Mouse (Mus musculus) small intestine, adult 2 months (tissue): ENCODE results near the gene Naa60. TPM values are rescaled to one million over a fixed set of nuclear protein-coding genes. Genes with fewer than 3 reads are reported as not detected.

Source experiments
- H3K27ac ChIP-seq: fragments of 200-500 bp; 2 replicates; pipeline ENCODE4 v1.5.1; 2012; ENCODE audit warnings: low read depth, low read length, control low read depth, inconsistent platforms; ENCODE audit not compliant: insufficient read depth
- H3K27me3 ChIP-seq: fragments of 200-500 bp; 2 replicates; pipeline ENCODE4 v1.6.1; 2012; ENCODE audit warnings: mild to moderate bottlenecking, moderate library complexity, low read length, inconsistent platforms; ENCODE audit not compliant: control insufficient read depth, insufficient read depth
- H3K36me3 ChIP-seq: fragments of 200-500 bp; 2 replicates; pipeline ENCODE4 v1.6.1; 2012; ENCODE audit warnings: mild to moderate bottlenecking, low read length, control low read depth, inconsistent platforms; ENCODE audit not compliant: control insufficient read depth, insufficient read depth
- H3K4me1 ChIP-seq: fragments of 200-500 bp; 2 replicates; pipeline ENCODE4 v1.6.1; 2012; ENCODE audit warnings: low read length, inconsistent platforms, mixed read lengths; ENCODE audit not compliant: control insufficient read depth, insufficient read depth, insufficient read length
- H3K4me3 ChIP-seq: fragments of 200-500 bp; 2 replicates; pipeline ENCODE4 v1.5.1; 2012; ENCODE audit warnings: low read depth, mild to moderate bottlenecking, control low read depth, inconsistent platforms, low read length, moderate library complexity
- CTCF ChIP-seq: fragments of 200-500 bp; IDR thresholded peaks from 2 replicates; pipeline ENCODE4 v1.5.1; 2012; ENCODE audit warnings: low read depth, mild to moderate bottlenecking, control low read depth, inconsistent platforms, low read length, moderate library complexity, mixed read lengths; ENCODE audit not compliant: insufficient replicate concordance, insufficient read length; ENCODE audit errors: extremely low read depth
- POLR2A ChIP-seq: fragments of 200-500 bp; IDR thresholded peaks from 2 replicates; pipeline ENCODE4 v1.6.1; 2012; ENCODE audit warnings: low read depth, mild to moderate bottlenecking, control low read depth, inconsistent platforms, low read length, moderate library complexity
- WGBS: fragments of 180-500 bp; shearing (Covaris S2); methylation state at CpG from one replicate; pipeline ENCODE4 v1.1.7; 2018; 5-methylcytosine and 5-hydroxymethylcytosine counted together
- polyA plus RNA-seq: library from polyadenylated mRNA; depleted of rRNA; stranded (reverse); fragments of >200 nt; gene quantifications from 2 replicates; pipeline ENCODE4 v1.2.3, GENCODE M21; 2012; rRNA removed

The Naa60 gene
- polyA plus RNA-seq, result 45.0 and 67.6 TPM in 2 replicates

DNA sequence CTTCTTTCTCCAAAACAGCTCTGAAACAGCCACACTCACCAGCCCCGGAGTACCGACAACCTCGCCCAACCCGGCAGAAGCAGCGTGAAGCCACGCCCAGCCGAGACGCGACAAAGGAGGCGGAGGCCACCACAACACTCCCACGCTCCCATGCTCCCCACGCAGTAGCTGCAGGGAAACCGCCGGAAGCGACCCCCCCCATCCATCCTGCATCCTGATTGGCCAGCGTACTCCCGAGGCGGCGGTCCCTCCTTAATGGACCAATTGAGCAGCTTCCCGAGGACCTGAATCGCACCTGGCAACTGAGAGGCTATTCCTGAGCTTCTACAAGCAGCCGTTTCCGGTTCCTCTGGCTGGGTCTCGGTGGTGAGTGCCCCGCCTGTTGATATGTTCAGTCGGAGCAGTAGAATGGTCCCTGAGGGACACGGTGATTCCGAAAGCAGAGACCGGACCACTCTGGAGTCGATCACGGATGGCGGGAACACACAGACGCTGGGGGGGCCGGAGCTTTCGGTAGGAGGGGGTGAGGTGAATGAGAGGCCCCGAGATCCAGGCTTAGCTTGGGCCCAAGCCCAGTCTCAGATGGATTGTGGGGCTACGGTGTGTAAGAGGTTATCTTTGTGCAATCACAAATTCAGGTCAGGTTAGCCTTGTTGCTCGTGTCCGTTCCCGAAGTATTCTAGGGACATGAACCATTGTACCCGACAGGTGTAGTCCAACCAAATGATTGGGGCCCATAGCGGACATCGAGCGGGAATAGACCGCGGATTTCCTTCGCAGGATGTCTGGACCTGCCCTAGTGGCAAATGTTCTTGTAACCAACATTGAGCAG lies at the start of gene Naa60:
Gene Naa60, plus strand, starts transcription at position 160 of the 832 bp plus-strand sequence.
- no peak for TF ChIP-seq CTCF
- no peak for TF ChIP-seq POLR2A
- H3K27ac ChIP-seq, result peak within 1 kb of the TSS; percentile 60
- peaks cover 8% of the 10 kb centered on the region for H3K36me3 ChIP-seq
- H3K4me3 ChIP-seq, result peak within 1 kb of the TSS; percentile 80
- 3% methylated on average over 47 of the region's 47 CpGs for WGBS
- no peaks in the 10 kb centered on the region for H3K4me1 ChIP-seq
- H3K27me3 ChIP-seq, result no peaks in the 10 kb centered on the region

DNA sequence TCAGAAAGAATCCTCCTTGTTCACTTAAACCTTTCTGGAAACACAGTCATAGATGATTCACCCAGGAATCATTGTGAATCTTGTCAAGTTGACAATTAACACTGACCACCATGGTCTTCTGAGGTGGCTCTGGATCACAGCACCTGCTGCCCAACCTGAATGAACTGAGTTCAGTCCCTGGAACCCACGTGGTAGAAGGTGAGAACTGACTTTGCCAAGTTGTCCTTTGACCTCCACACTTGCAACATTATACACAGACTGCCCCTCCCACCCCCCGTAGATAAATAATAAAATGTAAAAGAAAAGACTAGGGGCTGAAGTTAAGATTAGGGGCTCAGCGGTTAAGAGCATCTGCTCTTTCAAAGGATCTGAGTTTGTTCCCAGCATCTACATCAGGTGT lies 44.2 kb upstream of the Naa60 start:
- H3K4me3 ChIP-seq, result no peak overlapping the region
- no peak for TF ChIP-seq POLR2A
- TF ChIP-seq CTCF, result no peak
- H3K27me3 ChIP-seq, result no peaks in the 10 kb centered on the region
- H3K27ac ChIP-seq, result no peak overlapping the region
- WGBS, result 28% methylated on average over 3 of the region's 3 CpGs
- no peaks in the 10 kb centered on the region for H3K4me1 ChIP-seq
- H3K36me3 ChIP-seq, result no peaks in the 10 kb centered on the region

DNA sequence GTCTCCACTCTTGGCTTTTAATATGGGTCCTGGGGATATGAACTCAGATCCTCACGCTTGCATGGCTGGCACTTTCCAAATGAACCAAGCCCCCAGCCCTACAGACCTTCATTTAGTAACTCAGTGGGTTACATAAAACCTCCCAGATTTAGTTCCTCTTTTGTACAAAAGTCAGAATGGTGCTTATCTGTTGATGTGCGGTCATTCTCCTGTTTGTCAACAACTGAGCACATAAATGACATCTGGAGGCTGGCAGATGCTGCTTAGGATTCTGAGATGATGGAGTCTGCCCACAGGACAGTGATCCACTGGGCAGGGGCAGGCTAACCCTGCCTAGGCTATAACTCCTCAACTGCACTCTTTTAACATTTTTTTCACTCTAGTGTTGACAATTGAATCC lies 42.4 kb upstream of the Naa60 start:
- TF ChIP-seq POLR2A (no peak), CTCF (no peak)
- 90% methylated on average over 2 of the region's 2 CpGs for WGBS
- no peaks in the 10 kb centered on the region for H3K36me3 ChIP-seq
- H3K4me1 ChIP-seq, result no peaks in the 10 kb centered on the region
- no peak overlapping the region for H3K4me3 ChIP-seq
- H3K27me3 ChIP-seq, result no peaks in the 10 kb centered on the region
- no peak overlapping the region for H3K27ac ChIP-seq

DNA sequence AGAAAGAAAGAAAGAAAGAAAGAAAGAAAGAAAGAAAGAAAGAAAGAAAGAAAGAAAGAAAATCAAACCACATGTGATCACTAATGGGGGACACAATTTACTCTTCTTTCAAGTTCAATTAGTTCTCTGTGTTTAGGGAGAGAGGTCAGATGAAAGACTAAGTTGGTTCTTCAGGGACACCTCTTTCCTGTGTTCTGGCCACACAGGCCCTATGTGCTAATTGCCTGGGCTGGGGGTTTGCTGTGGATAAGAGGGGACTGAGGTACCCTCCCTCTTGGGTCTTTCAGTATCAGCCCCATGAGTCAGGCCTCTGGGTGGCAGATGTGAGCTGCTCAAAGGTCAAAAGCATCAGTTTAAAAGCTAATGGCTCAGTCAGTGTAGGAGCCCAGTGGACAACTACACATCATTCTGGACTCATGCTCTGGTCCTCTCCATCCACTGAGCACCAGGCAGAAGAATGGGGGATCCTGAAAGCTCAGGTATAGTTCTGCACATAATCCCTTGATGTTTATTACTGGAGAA lies 41.5 kb upstream of the Naa60 start, which contains the start of gene Olfr15:
Gene Olfr15, plus strand, starts transcription at position 291 of the 522 bp plus-strand sequence.
- TF ChIP-seq CTCF (no peak), POLR2A (no peak)
- no peaks in the 10 kb centered on the region for H3K4me1 ChIP-seq
- H3K36me3 ChIP-seq, result no peaks in the 10 kb centered on the region
- no peaks in the 10 kb centered on the region for H3K27me3 ChIP-seq
- no peak within 1 kb of the TSS for H3K4me3 ChIP-seq
- H3K27ac ChIP-seq, result no peak within 1 kb of the TSS

DNA sequence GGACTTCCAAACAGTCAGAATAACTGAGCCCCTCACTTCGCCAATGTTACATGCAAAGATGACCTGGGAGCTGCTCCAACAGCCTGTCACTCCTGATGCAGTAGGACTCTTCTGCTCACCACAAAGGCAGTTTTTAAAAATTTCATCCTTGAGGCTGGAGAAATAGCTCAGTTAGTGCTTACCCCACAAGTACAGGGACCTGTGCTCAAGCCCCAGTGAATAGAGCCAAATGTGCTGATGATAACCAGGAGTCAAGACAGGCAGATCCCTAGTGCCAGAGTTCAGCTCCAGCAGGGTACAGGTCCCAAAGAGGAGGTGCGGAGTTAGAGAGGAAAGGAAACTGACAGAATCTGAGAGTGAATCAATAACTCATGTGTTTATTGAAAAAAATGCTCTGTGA lies 36.7 kb upstream of the Naa60 start:
- no peaks in the 10 kb centered on the region for H3K27me3 ChIP-seq
- no peak for TF ChIP-seq POLR2A
- 78% methylated on average over 2 of the region's 2 CpGs for WGBS
- no peak overlapping the region for H3K4me3 ChIP-seq
- H3K4me1 ChIP-seq, result no peaks in the 10 kb centered on the region
- H3K36me3 ChIP-seq, result no peaks in the 10 kb centered on the region
- no peak overlapping the region for H3K27ac ChIP-seq

DNA sequence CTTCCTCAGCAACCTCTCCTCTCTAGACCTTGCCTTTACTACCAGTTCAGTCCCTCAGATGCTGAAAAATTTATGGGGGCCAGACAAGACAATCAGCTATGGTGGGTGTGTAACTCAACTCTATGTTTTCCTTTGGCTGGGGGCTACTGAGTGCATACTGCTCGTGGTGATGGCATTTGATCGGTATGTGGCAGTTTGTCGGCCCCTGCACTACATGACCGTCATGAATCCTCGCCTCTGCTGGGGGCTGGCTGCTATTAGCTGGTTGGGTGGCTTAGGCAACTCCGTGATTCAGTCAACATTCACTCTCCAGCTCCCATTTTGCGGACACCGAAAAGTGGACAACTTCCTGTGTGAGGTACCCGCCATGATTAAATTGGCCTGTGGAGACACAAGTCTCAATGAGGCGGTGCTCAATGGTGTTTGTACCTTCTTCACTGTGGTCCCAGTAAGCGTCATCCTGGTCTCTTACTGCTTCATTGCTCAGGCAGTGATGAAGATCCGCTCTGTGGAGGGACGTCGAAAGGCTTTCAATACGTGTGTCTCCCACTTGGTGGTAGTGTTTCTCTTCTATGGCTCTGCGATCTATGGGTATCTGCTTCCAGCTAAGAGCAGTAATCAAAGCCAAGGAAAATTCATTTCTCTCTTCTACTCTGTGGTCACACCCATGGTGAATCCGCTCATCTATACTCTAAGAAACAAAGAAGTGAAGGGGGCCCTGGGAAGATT lies 32.9 kb upstream of the Naa60 start:
- no peak overlapping the region for H3K4me3 ChIP-seq
- 47% methylated on average over 17 of the region's 17 CpGs for WGBS
- TF ChIP-seq CTCF (no peak), POLR2A (no peak)
- H3K27me3 ChIP-seq, result no peaks in the 10 kb centered on the region
- H3K36me3 ChIP-seq, result no peaks in the 10 kb centered on the region
- peaks cover 6% of the 10 kb centered on the region; the same call in 1 of the 2 replicates for H3K4me1 ChIP-seq
- H3K27ac ChIP-seq, result no peak overlapping the region

DNA sequence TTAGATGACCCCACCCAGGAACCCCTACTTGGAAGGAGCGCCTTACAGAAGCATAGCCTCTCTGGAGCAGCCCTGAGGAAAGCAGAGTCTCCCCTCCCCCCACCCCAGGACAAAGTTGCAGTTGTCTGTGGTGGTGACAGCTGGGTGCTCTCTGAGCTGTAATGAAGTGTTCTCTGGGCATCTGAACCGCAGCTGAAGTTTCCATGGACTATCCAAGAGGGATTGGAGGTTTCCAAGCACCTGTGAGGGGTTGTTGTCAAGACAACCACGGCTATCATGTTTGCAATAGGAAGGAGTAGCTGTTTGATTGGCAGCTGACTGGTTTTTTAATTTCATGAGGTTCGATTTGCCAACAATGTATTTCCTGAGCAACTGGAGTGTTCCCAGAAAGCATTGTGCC lies 29.2 kb upstream of the Naa60 start:
- 0 out of 2 replicates have a peak overlapping the region, but pooled peaks have one; percentile 36 for H3K27ac ChIP-seq
- no peak overlapping the region for H3K4me3 ChIP-seq
- 16% methylated on average over 4 of the region's 4 CpGs for WGBS
- H3K36me3 ChIP-seq, result no peaks in the 10 kb centered on the region
- TF ChIP-seq CTCF (no peak), POLR2A (no peak)
- H3K4me1 ChIP-seq, result peaks cover 8% of the 10 kb centered on the region; the same call in 1 of the 2 replicates
- H3K27me3 ChIP-seq, result no peaks in the 10 kb centered on the region
